Mouse (Mus musculus) G1E (cell line): ENCODE measurements around the gene Ifitm10.

Source experiments
- CTCF ChIP-seq: IDR thresholded peaks from 2 replicates; pipeline ENCODE4 v1.5.1; 2012; ENCODE audit warnings: low read depth, low read length, inconsistent platforms, mixed read lengths
- GATA1 ChIP-seq: IDR thresholded peaks from 2 replicates; pipeline ENCODE4 v1.6.1; 2012; ENCODE audit warnings: borderline replicate concordance, low read length, inconsistent platforms, mixed read lengths
- GATA2 ChIP-seq: IDR thresholded peaks from 2 replicates; pipeline ENCODE4 v1.6.1; 2012; ENCODE audit warnings: low read depth, low read length, inconsistent platforms, borderline replicate concordance
- POLR2AphosphoS5 ChIP-seq: IDR thresholded peaks from 2 replicates; pipeline ENCODE4 v1.6.1; 2012; ENCODE audit warnings: low read depth, low read length, inconsistent platforms; ENCODE audit not compliant: insufficient replicate concordance
- TAL1 ChIP-seq: conservative IDR thresholded peaks from 2 replicates; pipeline ENCODE4 v1.6.1; 2012; ENCODE audit warnings: low read depth, low read length, inconsistent platforms, mixed read lengths

DNA sequence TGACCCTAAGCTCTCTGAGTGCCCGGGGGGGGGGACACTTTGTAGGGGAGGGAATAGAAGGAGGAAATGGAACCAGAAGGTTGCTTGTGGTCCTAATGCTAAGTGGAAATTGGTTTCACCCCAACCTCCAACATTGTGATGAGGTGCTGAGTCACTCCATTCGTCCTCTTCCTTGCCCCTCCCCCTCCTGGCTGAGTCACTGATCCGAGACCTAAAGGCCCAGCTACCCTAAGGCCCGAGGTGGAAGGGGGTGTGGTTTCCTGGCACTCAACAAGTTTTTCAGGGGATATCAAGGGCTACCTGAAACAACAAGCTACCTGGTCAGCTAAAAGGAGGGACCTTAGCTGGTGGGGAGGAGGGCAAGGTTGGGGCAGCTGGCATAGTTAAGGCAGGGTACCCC lies 19.6 kb upstream of the Ifitm10 start:
- TF ChIP-seq CTCF (no peak), GATA1 (no peak), TAL1 (no peak), POLR2AphosphoS5 (no peak), GATA2 (no peak)
